Mouse (Mus musculus): ENCODE results near the gene Map3k19.

GRCm38 (mm10) chr1:127858945-127859648, 4.3 kb upstream of the Map3k19 start:
- TF ChIP-seq POLR2A (IDR thresholded peaks at IDR 0.05; ENCODE audit: borderline replicate concordance, control insufficient read depth, low read depth, low read length) (no peak), CTCF (IDR thresholded peaks at IDR 0.05; ENCODE audit: control insufficient read depth, insufficient read depth, low read length) (no peak)

All from bone marrow, adult 2 months (tissue).